Mouse (Mus musculus): ENCODE data around the gene Furin.

DNA sequence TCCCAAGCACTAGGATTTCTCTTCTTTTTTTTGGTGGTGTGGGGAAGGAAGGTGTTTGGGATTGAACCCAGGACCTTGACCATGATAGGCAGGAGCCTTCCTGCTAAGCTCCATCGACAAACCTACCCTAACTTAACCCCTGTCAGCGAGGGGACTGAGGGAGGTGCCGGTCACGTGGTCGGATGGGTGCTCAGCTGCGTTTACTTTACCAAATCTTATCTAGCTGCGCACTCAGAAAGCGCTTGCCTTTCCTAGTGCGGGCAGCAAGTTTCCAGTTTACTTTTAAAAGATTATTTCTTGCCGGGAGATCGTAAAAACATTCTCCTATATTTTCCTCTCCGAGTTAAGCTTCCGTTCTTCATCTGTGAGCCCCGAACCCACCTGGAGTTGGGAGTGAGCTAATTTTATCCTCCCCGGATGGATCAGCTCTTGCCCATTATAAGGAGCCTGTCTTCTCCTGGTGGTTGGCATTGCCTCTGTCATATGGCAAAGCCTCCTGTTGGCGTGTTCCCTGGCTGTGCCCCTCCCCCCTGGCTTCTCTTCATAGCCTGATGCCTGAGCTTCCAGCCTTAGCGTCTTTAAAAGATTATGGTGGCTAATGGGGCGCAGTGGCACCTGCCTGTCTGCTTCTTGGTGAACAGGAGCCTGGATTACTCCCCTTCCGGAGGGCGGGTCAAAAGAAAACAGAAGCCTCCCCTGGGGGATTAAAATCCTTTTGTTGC, 17.7 kb upstream of the Furin start:
- TF ChIP-seq POLR2A (IDR thresholded peaks at IDR 0.05; ENCODE audit: borderline replicate concordance, low read depth, low read length) (no peak), CTCF (IDR thresholded peaks at IDR 0.05; ENCODE audit: low read depth, low read length) (no peak)

All from bone marrow macrophage, adult 2 months (primary cell).